Mouse (Mus musculus): ENCODE data around the gene Rere. TPM values are rescaled to one million over a fixed set of nuclear protein-coding genes. Genes with fewer than 3 reads are reported as not detected.

Gene Rere
- total and polyA plus RNA-seq, 3 experiments = 4.1 to 31.8 TPM; not detected in 1

- H3K27ac ChIP-seq (ENCODE audit: control insufficient read depth, low read depth, low read length) = no peak overlapping the region
Observed at GRCm38 (mm10) chr4:150455750-150456149, 174.3 kb downstream of the Rere start.

GRCm38 (mm10) chr4:150456452-150456851 is 175.0 kb downstream of the Rere start:
- H3K27ac ChIP-seq (ENCODE audit: control insufficient read depth, low read depth, low read length) = no peak overlapping the region
- DNase-seq (ENCODE audit: low read depth, low spot score) = no peak
- H3K36me3 ChIP-seq (ENCODE audit: control insufficient read depth in 1 of 2, insufficient read depth in 2 of 2, low read length in 2 of 2) = peaks cover 0 to 55% of the 10 kb centered on the region in 2 experiments; a peak in 2 of 4 replicates
- H3K79me2 ChIP-seq (ENCODE audit: control insufficient read depth, insufficient read depth, low read length, poor library complexity) = peaks cover 4% of the 10 kb centered on the region
- H3K4me1 ChIP-seq (ENCODE audit: control insufficient read depth in 1 of 2, insufficient read depth in 2 of 2, low read length in 2 of 2) = peaks cover 31 to 44% of the 10 kb centered on the region in 2 experiments
- no peak overlapping the region for H3K4me3 ChIP-seq (ENCODE audit: control insufficient read depth in 1 of 2, insufficient read depth in 1 of 2, low read depth in 2 of 2, low read length in 2 of 2)
- no peak overlapping the region for H3K9ac ChIP-seq (ENCODE audit: control insufficient read depth, low read depth, low read length, poor library complexity, severe bottlenecking)
- no peak for TF ChIP-seq TAL1 (IDR thresholded peaks at IDR 0.05; ENCODE audit: low read length)
- TF ChIP-seq MYB (IDR thresholded peaks at IDR 0.05; ENCODE audit: low read depth, low read length) = no peak
- TF ChIP-seq GATA1 (IDR thresholded peaks at IDR 0.05; ENCODE audit: low read depth, low read length) = no peak
- TF ChIP-seq NRF1 (IDR thresholded peaks at IDR 0.05; ENCODE audit: insufficient read depth, low read depth, low read length, poor library complexity, severe bottlenecking) = no peak
- no peak for TF ChIP-seq MYC (IDR thresholded peaks at IDR 0.05; ENCODE audit: low read depth, low read length)
- no peak for TF ChIP-seq KAT2A (conservative IDR thresholded peaks at IDR 0.05; ENCODE audit: low read depth, low read length)
- H3K9me3 ChIP-seq (replicated peaks; ENCODE audit: insufficient read depth, low read length) = no peaks in the 10 kb centered on the region
- no peaks in the 10 kb centered on the region for H3K27me3 ChIP-seq (ENCODE audit: control insufficient read depth in 1 of 2, insufficient read depth in 2 of 2, low read length in 2 of 2)

More at GRCm38 (mm10) chr4:150455750-150456149, 174.3 kb downstream of the Rere start:
- TF ChIP-seq ZKSCAN1 (IDR thresholded peaks at IDR 0.05; ENCODE audit: low read depth, low read length) (no peak), MYB (IDR thresholded peaks at IDR 0.05; ENCODE audit: low read depth, low read length) (no peak), HCFC1 (IDR thresholded peaks at IDR 0.05; ENCODE audit: low read depth, low read length) (no peak), USF2 (IDR thresholded peaks at IDR 0.05; ENCODE audit: borderline replicate concordance in 1 of 2, insufficient read depth in 1 of 2, low read depth in 1 of 2, low read length in 2 of 2) (no peak), NRF1 (IDR thresholded peaks at IDR 0.05; ENCODE audit: insufficient read depth, low read depth, low read length, poor library complexity, severe bottlenecking) (no peak)
- no peaks in the 10 kb centered on the region for H3K9me3 ChIP-seq (replicated peaks; ENCODE audit: insufficient read depth, low read length)
- H3K79me2 ChIP-seq (ENCODE audit: control insufficient read depth, insufficient read depth, low read length, poor library complexity) = 0 out of 2 replicates have a peak, but pooled peaks cover 1% of the 10 kb centered on the region
- H3K36me3 ChIP-seq (ENCODE audit: control insufficient read depth in 1 of 2, insufficient read depth in 2 of 2, low read length in 2 of 2) = peaks cover 0 to 50% of the 10 kb centered on the region in 2 experiments; a peak in 2 of 4 replicates
- H3K4me3 ChIP-seq (ENCODE audit: control insufficient read depth in 1 of 2, insufficient read depth in 1 of 2, low read depth in 2 of 2, low read length in 2 of 2) = no peak overlapping the region
- no peak overlapping the region for H3K9ac ChIP-seq (ENCODE audit: control insufficient read depth, low read depth, low read length, poor library complexity, severe bottlenecking)
- DNase-seq (ENCODE audit: low read depth, low spot score) = no peak
- no peaks in the 10 kb centered on the region for H3K27me3 ChIP-seq (ENCODE audit: control insufficient read depth in 1 of 2, insufficient read depth in 2 of 2, low read length in 2 of 2)
- H3K4me1 ChIP-seq (ENCODE audit: control insufficient read depth in 1 of 2, insufficient read depth in 2 of 2, low read length in 2 of 2) = peaks cover 25 to 40% of the 10 kb centered on the region in 2 experiments

- TF ChIP-seq TCF12 (IDR thresholded peaks at IDR 0.05; ENCODE audit: low read depth, low read length) = no peak
- TF ChIP-seq MAZ (IDR thresholded peaks at IDR 0.05; ENCODE audit: low read depth, low read length) = no peak
- Histone ChIP-seq H3K27me3 (ENCODE audit: control insufficient read depth in 1 of 2, insufficient read depth in 2 of 2, low read length in 2 of 2) (no peaks in the 10 kb centered on the region), H3K36me3 (ENCODE audit: control insufficient read depth in 1 of 2, insufficient read depth in 2 of 2, low read length in 2 of 2) (peaks cover 0 to 58% of the 10 kb centered on the region in 2 experiments; a peak in 2 of 4 replicates), H3K4me3 (ENCODE audit: control insufficient read depth in 1 of 2, insufficient read depth in 1 of 2, low read depth in 2 of 2, low read length in 2 of 2) (no peak overlapping the region), H3K79me2 (ENCODE audit: control insufficient read depth, insufficient read depth, low read length, poor library complexity) (peaks cover 4% of the 10 kb centered on the region), H3K27ac (ENCODE audit: control insufficient read depth, low read depth, low read length) (no peak overlapping the region), H3K4me1 (ENCODE audit: control insufficient read depth in 1 of 2, insufficient read depth in 2 of 2, low read length in 2 of 2) (peaks cover 35 to 44% of the 10 kb centered on the region in 2 experiments), H3K9ac (ENCODE audit: control insufficient read depth, low read depth, low read length, poor library complexity, severe bottlenecking) (no peak overlapping the region), H3K9me3 (replicated peaks; ENCODE audit: insufficient read depth, low read length) (no peaks in the 10 kb centered on the region)
- no peak for DNase-seq (ENCODE audit: low read depth, low spot score)
Observed at GRCm38 (mm10) chr4:150456886-150457285, 175.4 kb downstream of the Rere start.

Data from MEL (cell line).